Mouse (Mus musculus): ENCODE measurements around the gene Ntrk2.

DNA sequence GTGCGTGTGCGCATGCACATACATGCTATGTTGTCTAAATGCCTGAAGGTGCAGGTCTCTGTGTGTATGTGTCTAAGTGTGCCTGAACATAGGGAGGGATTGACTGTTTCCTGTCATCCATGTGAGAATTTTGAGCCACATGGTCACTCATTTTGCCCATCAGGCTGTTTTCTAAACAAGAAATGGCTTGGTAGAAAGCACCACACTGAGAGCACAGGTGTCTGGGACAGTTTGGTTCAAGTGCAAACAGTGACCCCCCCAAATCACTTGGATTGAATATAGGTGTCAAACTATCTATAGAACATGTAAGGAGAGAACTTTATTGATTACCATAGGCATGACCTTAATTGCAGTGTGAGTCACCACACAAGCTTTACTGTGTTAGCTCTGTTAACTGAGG, 110.0 kb downstream of the Ntrk2 start:
- TF ChIP-seq CTCF (IDR thresholded peaks at IDR 0.05; ENCODE audit: low read depth) (no peak), EP300 (IDR thresholded peaks at IDR 0.05; ENCODE audit: low read depth) (no peak)
